Mouse (Mus musculus) lung, adult 18-20 months (tissue): ENCODE data around the gene Rwdd4a.

ENCODE experiments used
- DNase-seq, 2 experiments: peaks; one replicate each; pipeline ENCODE4 v3.0.0; 2022; ENCODE audit warnings: mixed read lengths in 2 of 2

The Rwdd4a gene

GRCm38 (mm10) chr8:47533344-47534125 lies at the start of gene Rwdd4a, which contains the start of gene Trappc11:
Gene Rwdd4a (plus strand): TSS chr8:47533664.
Gene Trappc11 (minus strand): TSS chr8:47533470.
- peak; percentile 98 for DNase-seq

GRCm38 (mm10) chr8:47487231-47487630 lies 46.2 kb upstream of the Rwdd4a start:
- no peak for DNase-seq

GRCm38 (mm10) chr8:47493106-47493505 lies 40.4 kb upstream of the Rwdd4a start:
- peak; percentile 10 to 22 for DNase-seq

GRCm38 (mm10) chr8:47494602-47495153 lies 38.8 kb upstream of the Rwdd4a start:
- DNase-seq: no peak

- no peak for DNase-seq
Measured at GRCm38 (mm10) chr8:47495428-47495827, 38.0 kb upstream of the Rwdd4a start.

- no peak for DNase-seq
Measured at GRCm38 (mm10) chr8:47501994-47502393, 31.5 kb upstream of the Rwdd4a start.

- DNase-seq: no peak
Measured at GRCm38 (mm10) chr8:47502546-47502945, 30.9 kb upstream of the Rwdd4a start.

- DNase-seq: no peak
Measured at GRCm38 (mm10) chr8:47505431-47505830, 28.0 kb upstream of the Rwdd4a start.

GRCm38 (mm10) chr8:47510930-47511329 lies 22.5 kb upstream of the Rwdd4a start:
- no peak for DNase-seq

GRCm38 (mm10) chr8:47513601-47514000 lies 19.9 kb upstream of the Rwdd4a start:
- no peak for DNase-seq

GRCm38 (mm10) chr8:47528094-47528493 lies 5.4 kb upstream of the Rwdd4a start:
- DNase-seq: no peak

GRCm38 (mm10) chr8:47538323-47538722 lies 4.9 kb downstream of the Rwdd4a start:
- DNase-seq: no peak

- no peak for DNase-seq
Measured at GRCm38 (mm10) chr8:47542746-47543145, 9.3 kb downstream of the Rwdd4a start.

GRCm38 (mm10) chr8:47544094-47544493 lies 10.6 kb downstream of the Rwdd4a start:
- DNase-seq: no peak

GRCm38 (mm10) chr8:47547102-47547501 lies 13.6 kb downstream of the Rwdd4a start:
- DNase-seq: no peak

- DNase-seq: peak; percentile 6 to 23
Measured at GRCm38 (mm10) chr8:47553613-47554012, 20.1 kb downstream of the Rwdd4a start.

GRCm38 (mm10) chr8:47556446-47556845 lies 23.0 kb downstream of the Rwdd4a start:
- DNase-seq: peak; percentile 15 to 23

- DNase-seq: no peak
Measured at GRCm38 (mm10) chr8:47558274-47558673, 24.8 kb downstream of the Rwdd4a start.

GRCm38 (mm10) chr8:47560801-47561200 lies 27.3 kb downstream of the Rwdd4a start:
- no peak for DNase-seq

- no peak for DNase-seq
Measured at GRCm38 (mm10) chr8:47566551-47566950, 33.1 kb downstream of the Rwdd4a start.

GRCm38 (mm10) chr8:47568098-47568497 lies 34.6 kb downstream of the Rwdd4a start:
- no peak for DNase-seq

GRCm38 (mm10) chr8:47570161-47570560 lies 36.7 kb downstream of the Rwdd4a start:
- no peak for DNase-seq

- no peak for DNase-seq
Measured at GRCm38 (mm10) chr8:47573482-47573881, 40.0 kb downstream of the Rwdd4a start.

GRCm38 (mm10) chr8:47581454-47581853 lies 48.0 kb downstream of the Rwdd4a start:
- DNase-seq: no peak
